Mouse (Mus musculus) heart, adult 2 months (tissue): ENCODE measurements around the gene Cstad.

Experiments
- CTCF ChIP-seq: fragments of 200-600 bp; IDR thresholded peaks from 2 replicates; pipeline ENCODE4 v1.8.1; 2022; ENCODE audit warnings: antibody characterized with exemption, mild to moderate bottlenecking, moderate library complexity
- POLR2A ChIP-seq: fragments of 200-500 bp; IDR thresholded peaks from 2 replicates; pipeline ENCODE4 v1.6.1; 2011; ENCODE audit warnings: mild to moderate bottlenecking, low read depth, low read length, control low read depth; ENCODE audit not compliant: insufficient read depth

DNA sequence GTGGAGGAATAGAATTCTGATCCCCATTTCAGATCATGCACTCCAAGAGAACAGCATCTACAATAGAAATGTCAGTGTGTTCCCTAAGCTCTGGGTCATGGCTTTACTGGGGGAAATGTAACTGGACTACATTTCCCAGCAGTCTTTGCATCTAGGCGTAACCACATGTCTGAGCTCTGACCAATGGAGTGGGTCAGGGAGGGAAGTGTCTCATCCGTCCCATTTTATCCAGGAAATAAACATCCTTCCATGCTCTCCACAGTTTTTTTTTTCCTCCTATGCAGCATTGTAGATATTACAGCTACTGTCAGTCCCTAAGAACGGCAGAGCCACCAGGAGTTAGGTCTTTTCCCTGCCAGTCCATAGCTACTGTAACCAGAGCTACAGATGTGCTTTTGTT is 3.9 kb upstream of the Cstad start:
- TF ChIP-seq CTCF = no peak
- TF ChIP-seq POLR2A = peak; percentile 63; the same call in 1 of the 2 replicates
